Mouse (Mus musculus): ENCODE data around the gene Stx2. TPM values are rescaled to one million over a fixed set of nuclear protein-coding genes. Genes with fewer than 3 reads are reported as not detected.

Stx2 gene
- polyA plus RNA-seq, 1 experiment from 2014 or later, result 20.1 TPM

DNA sequence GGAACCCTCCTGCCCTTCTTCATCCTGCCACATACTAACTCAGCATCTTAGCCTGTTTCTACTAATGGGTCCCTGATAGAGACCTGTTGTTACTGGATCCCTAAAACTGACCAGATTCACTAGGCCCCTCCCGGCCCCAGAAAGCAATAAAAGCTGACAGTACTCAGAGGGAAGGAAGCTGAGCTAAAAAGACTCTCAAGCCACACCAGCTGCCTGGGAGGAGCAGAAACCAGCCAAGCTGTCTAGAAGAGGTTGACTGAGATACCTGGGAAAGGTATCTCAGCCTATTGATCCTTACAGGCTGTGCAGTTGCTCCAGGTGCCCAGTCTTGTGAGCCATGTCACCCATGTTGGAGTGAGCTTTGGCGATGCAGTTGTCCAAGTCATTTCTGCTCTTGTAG is 17.4 kb upstream of the Stx2 start:
- 77% methylated on average over 2 of the region's 2 CpGs for WGBS
- no peak for ATAC-seq (ENCODE audit: low FRiP score)
- no peaks in the 10 kb centered on the region for H3K9me3 ChIP-seq (replicated peaks)

DNA sequence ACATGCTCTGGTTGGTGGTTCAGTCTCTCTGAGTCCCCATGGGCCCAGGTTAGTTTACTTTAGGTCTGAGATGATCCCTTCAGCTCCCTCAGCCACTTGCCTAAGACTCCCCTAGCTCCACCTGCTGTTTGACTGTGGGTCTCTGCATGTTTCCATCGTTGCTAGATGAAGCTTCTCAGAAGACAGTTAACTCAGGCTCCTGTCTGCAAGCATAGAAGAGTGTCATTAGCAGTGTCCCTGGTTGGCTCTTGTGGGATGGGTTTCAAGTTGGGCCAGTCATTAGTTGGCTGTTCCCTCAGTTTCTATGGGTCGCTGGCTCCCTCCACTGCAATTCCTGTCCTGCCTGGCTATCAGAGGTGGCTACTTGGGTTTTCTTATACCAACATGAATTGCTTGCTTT is 16.7 kb upstream of the Stx2 start:
- ATAC-seq (ENCODE audit: low FRiP score), result no peak
- Histone ChIP-seq H3K9ac (replicated peaks) (no peak overlapping the region), H3K27me3 (replicated peaks) (no peaks in the 10 kb centered on the region), H3K36me3 (peaks cover 23% of the 10 kb centered on the region), H3K27ac (replicated peaks) (no peak overlapping the region), H3K9me3 (replicated peaks) (no peaks in the 10 kb centered on the region), H3K4me1 (peaks cover 13% of the 10 kb centered on the region), H3K4me3 (replicated peaks) (no peak overlapping the region), H3K4me2 (no peak overlapping the region)
- WGBS, result 24% methylated on average over 2 of the region's 2 CpGs

More for the DNA sequence above, 17.4 kb upstream of the Stx2 start:
- Histone ChIP-seq H3K9ac (replicated peaks) (no peak overlapping the region), H3K27me3 (replicated peaks) (no peaks in the 10 kb centered on the region), H3K4me3 (replicated peaks) (no peak overlapping the region), H3K36me3 (peaks cover 23% of the 10 kb centered on the region), H3K4me2 (no peak overlapping the region), H3K27ac (replicated peaks) (no peak overlapping the region), H3K4me1 (peaks cover 13% of the 10 kb centered on the region)

DNA sequence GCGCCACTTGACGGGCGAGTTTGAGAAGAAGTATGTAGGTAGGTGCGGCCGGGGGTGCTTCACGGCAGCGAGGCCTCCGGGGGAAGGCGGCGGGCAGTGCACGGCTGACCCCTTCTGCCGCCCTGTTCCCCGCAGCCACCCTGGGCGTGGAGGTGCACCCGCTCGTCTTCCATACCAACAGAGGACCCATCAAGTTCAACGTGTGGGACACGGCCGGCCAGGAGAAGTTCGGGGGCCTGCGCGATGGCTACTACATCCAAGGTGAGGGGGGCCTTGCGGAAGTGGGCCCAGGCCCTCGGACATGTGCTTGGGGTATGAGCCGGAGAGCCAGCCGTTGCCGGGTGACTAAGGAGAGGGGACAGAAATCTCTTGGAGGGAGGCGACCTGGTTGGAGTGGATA is 12.4 kb upstream of the Stx2 start:
- H3K9ac ChIP-seq (replicated peaks), result peak overlapping the region; percentile 89
- peak overlapping the region; percentile 84 for H3K4me2 ChIP-seq
- ATAC-seq (ENCODE audit: low FRiP score), result peak; percentile 7; the same call in 1 of the 2 replicates
- H3K27ac ChIP-seq (replicated peaks), result peak overlapping the region; percentile 99
- WGBS, result 5% methylated on average over 28 of the region's 28 CpGs
- H3K4me3 ChIP-seq (replicated peaks), result peak overlapping the region; percentile 92
- no peaks in the 10 kb centered on the region for H3K9me3 ChIP-seq (replicated peaks)
- peaks cover 20% of the 10 kb centered on the region for H3K4me1 ChIP-seq
- peaks cover 16% of the 10 kb centered on the region for H3K36me3 ChIP-seq
- H3K27me3 ChIP-seq (replicated peaks), result no peaks in the 10 kb centered on the region

DNA sequence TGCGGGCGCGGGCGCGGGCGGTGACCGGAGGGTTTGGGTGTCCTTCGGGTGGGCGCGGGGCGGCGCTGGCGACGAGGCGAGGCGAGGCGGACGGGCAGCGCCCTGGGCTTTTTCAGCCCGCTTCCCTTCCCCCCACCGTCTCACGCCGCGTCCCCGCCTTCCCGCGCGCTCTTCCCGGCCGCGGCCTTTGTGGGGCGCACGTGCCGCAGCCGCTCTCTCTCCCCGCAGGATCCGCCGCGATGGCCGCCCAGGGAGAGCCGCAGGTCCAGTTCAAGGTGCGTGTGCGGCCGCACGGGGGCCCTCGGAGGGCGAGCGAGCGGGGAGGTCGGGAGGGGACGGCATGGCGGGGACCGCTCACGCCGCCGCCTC is 11.9 kb upstream of the Stx2 start:
- under 1% methylated on average over 50 of the region's 56 CpGs for WGBS
- ATAC-seq (ENCODE audit: low FRiP score), result peak; percentile 86
- Histone ChIP-seq H3K4me3 (replicated peaks) (peak overlapping the region; percentile 92), H3K27ac (replicated peaks) (peak overlapping the region; percentile 99), H3K9me3 (replicated peaks) (no peaks in the 10 kb centered on the region), H3K27me3 (replicated peaks) (no peaks in the 10 kb centered on the region), H3K4me1 (peaks cover 20% of the 10 kb centered on the region), H3K9ac (replicated peaks) (peak overlapping the region; percentile 89), H3K4me2 (peak overlapping the region; percentile 84), H3K36me3 (peaks cover 14% of the 10 kb centered on the region)

DNA sequence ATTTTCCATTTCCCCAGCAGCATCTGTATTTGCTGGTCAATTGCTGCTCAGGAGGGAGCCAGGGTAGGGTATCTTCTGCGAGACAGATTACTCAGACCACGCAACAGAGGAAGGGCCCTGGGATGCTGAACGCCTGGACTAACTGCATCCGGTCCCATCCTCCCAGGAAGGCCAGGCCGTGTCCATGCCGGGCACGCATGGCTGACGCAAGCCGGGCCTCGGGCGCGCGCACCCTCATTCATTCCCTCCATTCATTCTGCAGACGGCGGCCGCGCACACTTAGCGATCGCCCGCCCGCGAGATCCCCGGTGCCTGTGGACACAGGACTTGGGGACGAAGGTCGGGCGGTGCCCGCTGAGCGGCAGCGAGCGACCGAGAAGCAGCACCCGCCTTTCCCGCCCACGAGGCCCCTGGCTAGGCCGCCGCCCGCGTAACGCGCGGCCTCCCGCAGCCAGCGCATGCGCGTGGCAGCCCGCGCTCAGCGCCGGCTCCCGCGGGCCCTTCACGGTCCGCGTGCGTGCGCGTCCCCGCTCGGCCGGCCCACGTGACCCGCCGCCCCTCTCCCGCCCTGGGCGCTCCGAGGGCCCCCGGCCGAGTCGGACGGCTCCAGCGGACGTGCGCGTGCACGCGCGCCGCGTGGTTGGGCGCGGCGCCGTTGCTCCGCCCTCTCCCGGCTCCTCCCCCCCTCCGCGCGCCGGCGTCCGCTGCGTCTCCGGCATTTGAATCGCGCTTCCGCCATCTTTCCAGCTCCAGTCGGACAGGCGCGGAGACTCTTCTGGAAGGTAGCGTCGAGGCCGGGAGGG is 11.3 kb upstream of the Stx2 start, which contains the start of gene Ran:
TSS of gene Ran (plus strand) at position 573 of the 803 bp plus-strand sequence.
- peak within 1 kb of the TSS; percentile 84 for H3K4me2 ChIP-seq
- 1% methylated on average over 70 of the region's 102 CpGs for WGBS

DNA sequence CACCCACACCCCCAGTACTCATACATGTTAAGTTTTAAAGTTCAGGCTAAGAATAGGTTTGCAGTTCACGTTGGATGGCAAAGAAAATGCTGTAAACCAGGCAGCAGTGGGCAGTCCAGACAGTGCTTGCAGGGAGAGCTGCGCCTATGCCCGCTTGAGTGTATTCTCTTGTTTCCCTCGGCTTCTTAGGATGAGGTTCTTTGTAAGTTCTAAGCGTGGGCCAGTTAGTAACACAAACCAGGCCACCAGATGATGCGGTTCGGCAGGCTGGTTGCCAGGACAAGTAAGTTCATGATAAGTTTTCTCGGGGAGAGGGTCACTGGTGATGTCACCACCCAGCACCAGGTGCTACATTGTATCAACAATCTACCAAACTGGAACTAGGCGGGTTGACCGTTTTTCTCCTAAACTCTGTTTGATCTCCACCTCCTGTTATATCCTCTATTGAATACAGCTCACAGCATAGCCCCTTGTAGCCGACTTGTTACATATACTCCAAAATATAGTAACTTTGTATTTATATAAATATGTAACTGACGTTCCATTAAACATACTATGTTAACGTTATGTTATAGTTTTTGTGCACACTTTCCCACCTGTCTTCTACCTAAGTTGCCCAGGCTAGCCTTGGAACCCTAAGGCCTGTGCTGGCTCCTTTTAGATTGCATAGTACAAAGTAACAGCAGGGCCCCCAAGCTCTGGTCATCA is 10.6 kb upstream of the Stx2 start:
- Histone ChIP-seq H3K4me1 (peaks cover 20% of the 10 kb centered on the region), H3K36me3 (peaks cover 6% of the 10 kb centered on the region), H3K27me3 (replicated peaks) (no peaks in the 10 kb centered on the region), H3K4me3 (replicated peaks) (peak overlapping the region; percentile 92), H3K9me3 (replicated peaks) (no peaks in the 10 kb centered on the region), H3K4me2 (peak overlapping the region; percentile 57), H3K9ac (replicated peaks) (peak overlapping the region; percentile 70), H3K27ac (replicated peaks) (peak overlapping the region; percentile 99)
- 87% methylated on average over 13 of the region's 13 CpGs for WGBS
- ATAC-seq (ENCODE audit: low FRiP score), result no peak

More for the DNA sequence above, 11.3 kb upstream of the Stx2 start, which contains the start of gene Ran:
- Histone ChIP-seq H3K27me3 (replicated peaks) (no peaks in the 10 kb centered on the region), H3K9me3 (replicated peaks) (no peaks in the 10 kb centered on the region), H3K36me3 (peaks cover 8% of the 10 kb centered on the region), H3K9ac (replicated peaks) (peak within 1 kb of the TSS; percentile 89), H3K4me1 (peaks cover 20% of the 10 kb centered on the region), H3K27ac (replicated peaks) (peak within 1 kb of the TSS; percentile 99), H3K4me3 (replicated peaks) (peak within 1 kb of the TSS; percentile 92)
- ATAC-seq (ENCODE audit: low FRiP score), result peak; percentile 91

DNA sequence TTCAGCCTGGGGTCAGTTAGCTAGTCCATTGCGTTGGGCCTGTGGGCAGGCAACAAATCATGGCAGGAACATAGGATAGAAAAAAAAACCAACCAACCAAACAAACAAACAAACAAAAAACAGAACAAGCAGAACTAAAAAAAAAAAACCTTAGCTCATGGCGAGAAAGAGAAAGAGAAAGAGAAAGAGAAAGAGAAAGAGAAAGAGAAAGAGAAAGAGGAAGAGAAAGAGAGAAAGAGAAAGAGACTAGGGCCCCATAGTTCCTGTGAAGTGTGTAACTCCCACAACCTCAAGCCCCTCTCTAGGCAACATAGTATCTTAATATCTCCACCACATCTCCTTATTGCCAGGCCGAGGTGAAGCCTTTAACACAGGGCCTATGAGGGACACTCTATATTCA is 8.0 kb upstream of the Stx2 start:
- Histone ChIP-seq H3K27me3 (replicated peaks) (no peaks in the 10 kb centered on the region), H3K27ac (replicated peaks) (no peak overlapping the region), H3K4me2 (no peak overlapping the region), H3K36me3 (no peaks in the 10 kb centered on the region), H3K4me3 (replicated peaks) (no peak overlapping the region), H3K9ac (replicated peaks) (no peak overlapping the region), H3K9me3 (replicated peaks) (no peaks in the 10 kb centered on the region), H3K4me1 (peaks cover 10% of the 10 kb centered on the region)
- ATAC-seq (ENCODE audit: low FRiP score), result no peak
- 97% methylated on average over 3 of the region's 3 CpGs for WGBS

DNA sequence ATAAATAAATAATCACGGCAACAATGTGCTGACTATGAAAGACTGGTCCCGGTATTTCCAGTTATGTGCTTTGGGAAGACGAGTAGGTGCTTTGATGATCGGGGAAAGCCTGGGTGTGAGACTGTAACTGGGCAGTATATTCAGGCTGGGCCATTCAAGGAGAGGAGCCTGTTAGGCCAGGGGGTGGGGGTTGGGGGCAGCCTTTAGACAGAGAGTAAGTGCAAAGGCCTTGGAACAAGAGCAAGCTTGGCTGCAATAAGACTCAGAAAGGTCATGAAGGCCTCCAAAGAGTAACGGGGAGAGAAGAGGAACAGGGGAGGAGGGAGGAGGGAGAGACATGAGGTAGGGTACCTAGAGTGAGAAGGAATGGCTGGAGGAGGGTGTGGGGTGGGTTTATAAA is 7.2 kb upstream of the Stx2 start:
- Histone ChIP-seq H3K27me3 (replicated peaks) (no peaks in the 10 kb centered on the region), H3K4me2 (no peak overlapping the region), H3K4me1 (peaks cover 6% of the 10 kb centered on the region; the same call in 1 of the 2 replicates), H3K4me3 (replicated peaks) (no peak overlapping the region), H3K9me3 (replicated peaks) (no peaks in the 10 kb centered on the region), H3K27ac (replicated peaks) (no peak overlapping the region), H3K36me3 (no peaks in the 10 kb centered on the region), H3K9ac (replicated peaks) (no peak overlapping the region)
- ATAC-seq (ENCODE audit: low FRiP score), result no peak
- 80% methylated on average over 5 of the region's 5 CpGs for WGBS

DNA sequence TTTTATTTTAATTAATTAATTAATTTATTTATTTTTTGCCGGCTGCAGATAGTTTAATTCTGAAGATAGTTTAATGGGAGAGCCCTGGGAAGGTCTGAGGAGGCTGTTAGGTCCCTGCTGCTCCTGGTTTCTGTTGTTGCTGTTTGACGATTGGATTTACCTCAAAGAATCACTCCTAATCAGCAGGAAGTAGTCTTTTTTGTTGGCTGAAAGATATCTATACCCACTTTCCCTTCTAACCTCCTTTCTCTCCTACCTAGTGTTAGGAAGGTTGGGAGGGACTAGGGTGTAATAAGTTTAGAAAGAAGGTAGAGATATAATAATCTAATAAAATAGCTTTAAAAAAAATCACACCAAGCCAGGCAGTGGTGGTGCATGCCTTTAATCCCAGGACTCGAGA is 6.6 kb upstream of the Stx2 start:
- no peak for ATAC-seq (ENCODE audit: low FRiP score)
- H3K4me3 ChIP-seq (replicated peaks), result no peak overlapping the region
- no peak overlapping the region for H3K27ac ChIP-seq (replicated peaks)
- no peak overlapping the region for H3K9ac ChIP-seq (replicated peaks)
- no peaks in the 10 kb centered on the region for H3K9me3 ChIP-seq (replicated peaks)
- peaks cover 6% of the 10 kb centered on the region; the same call in 1 of the 2 replicates for H3K4me1 ChIP-seq
- H3K4me2 ChIP-seq, result no peak overlapping the region
- WGBS, result 87% methylated on average over 3 of the region's 3 CpGs
- no peaks in the 10 kb centered on the region for H3K36me3 ChIP-seq
- H3K27me3 ChIP-seq (replicated peaks), result no peaks in the 10 kb centered on the region

DNA sequence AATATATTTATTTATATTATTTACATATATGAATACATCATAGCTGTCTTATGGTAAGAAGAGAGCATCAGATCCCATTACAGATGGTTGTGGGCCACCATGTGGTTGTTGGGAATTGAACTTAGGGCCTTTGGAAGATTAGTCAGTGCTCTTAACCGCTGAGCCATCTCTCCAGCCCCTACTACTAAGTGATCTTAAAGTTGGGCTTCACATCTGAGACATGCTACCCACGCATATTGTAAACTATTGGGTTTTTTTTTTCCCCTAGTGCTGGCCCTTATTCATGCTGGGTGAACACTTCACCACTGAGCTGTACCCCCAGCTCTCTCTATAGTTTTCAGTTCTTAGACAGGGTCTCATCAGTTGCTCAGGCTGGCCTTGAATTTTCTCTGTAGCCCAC is 2.6 kb upstream of the Stx2 start:
- H3K36me3 ChIP-seq, result no peaks in the 10 kb centered on the region
- H3K9me3 ChIP-seq (replicated peaks), result no peaks in the 10 kb centered on the region
- H3K9ac ChIP-seq (replicated peaks), result no peak overlapping the region
- H3K4me1 ChIP-seq, result peaks cover 22% of the 10 kb centered on the region
- H3K4me3 ChIP-seq (replicated peaks), result no peak overlapping the region
- H3K4me2 ChIP-seq, result no peak overlapping the region
- H3K27me3 ChIP-seq (replicated peaks), result no peaks in the 10 kb centered on the region
- no peak for ATAC-seq (ENCODE audit: low FRiP score)
- WGBS, result 86% methylated on average over 2 of the region's 2 CpGs
- no peak overlapping the region for H3K27ac ChIP-seq (replicated peaks)

DNA sequence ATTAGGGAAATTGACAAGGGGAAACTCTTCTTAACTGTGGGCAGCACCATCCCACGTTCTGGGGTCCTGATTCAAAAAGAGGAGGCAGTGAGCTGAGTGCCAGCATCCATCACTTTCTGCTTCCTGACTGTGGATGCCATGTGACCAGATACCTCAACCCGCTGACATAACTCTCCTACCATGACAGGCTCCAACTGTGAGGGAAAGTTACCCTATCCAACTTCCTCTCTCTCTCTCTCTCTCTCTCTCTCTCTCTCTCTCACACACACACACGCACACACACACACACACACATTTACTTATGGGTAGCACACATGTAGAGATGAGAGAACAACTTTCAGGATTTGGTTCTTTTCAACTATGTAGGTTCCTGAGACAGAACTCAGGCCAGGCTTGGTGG is 1.2 kb upstream of the Stx2 start:
- Histone ChIP-seq H3K4me1 (peaks cover 24% of the 10 kb centered on the region), H3K4me3 (replicated peaks) (no peak overlapping the region), H3K4me2 (no peak overlapping the region), H3K9me3 (replicated peaks) (no peaks in the 10 kb centered on the region), H3K27me3 (replicated peaks) (no peaks in the 10 kb centered on the region), H3K36me3 (peaks cover 7% of the 10 kb centered on the region; the same call in 1 of the 2 replicates), H3K27ac (replicated peaks) (no peak overlapping the region), H3K9ac (replicated peaks) (no peak overlapping the region)
- no peak for ATAC-seq (ENCODE audit: low FRiP score)
- 83% methylated on average over 3 of the region's 3 CpGs for WGBS

DNA sequence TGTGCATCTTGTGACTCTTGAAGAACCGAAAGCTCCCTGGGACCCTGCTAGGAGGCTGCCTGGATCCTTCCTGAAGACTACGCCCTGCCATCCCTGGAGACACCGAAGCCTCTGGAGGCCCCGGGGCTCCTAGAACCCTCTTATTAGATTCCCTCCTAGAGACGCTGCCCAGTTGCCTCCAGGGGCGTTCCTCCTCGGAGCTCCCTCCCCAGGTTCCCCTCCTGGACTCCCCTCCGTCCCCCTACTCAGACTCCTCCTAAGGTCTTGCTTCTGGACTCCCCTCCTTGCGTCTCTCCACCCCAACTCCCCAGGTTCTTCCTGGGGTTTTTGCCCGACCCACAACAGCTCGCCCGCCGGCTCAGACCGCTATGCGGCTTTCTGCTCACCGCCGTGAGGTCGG is 366 bp downstream of the Stx2 start:
- peak overlapping the region; percentile 63 for H3K4me3 ChIP-seq (replicated peaks)
- H3K9ac ChIP-seq (replicated peaks), result peak overlapping the region; percentile 68
- H3K4me1 ChIP-seq, result peaks cover 24% of the 10 kb centered on the region
- H3K27ac ChIP-seq (replicated peaks), result peak overlapping the region; percentile 60; the same call in 1 of the 2 replicates
- peak; percentile 30 for ATAC-seq (ENCODE audit: low FRiP score)
- H3K9me3 ChIP-seq (replicated peaks), result no peaks in the 10 kb centered on the region
- no peaks in the 10 kb centered on the region for H3K27me3 ChIP-seq (replicated peaks)
- H3K36me3 ChIP-seq, result peaks cover 7% of the 10 kb centered on the region; the same call in 1 of the 2 replicates
- under 1% methylated on average over 18 of the region's 18 CpGs for WGBS
- peak overlapping the region; percentile 77 for H3K4me2 ChIP-seq
